ENCODE assay signal across 9 mouse cellular contexts in genomic region chr17:33941381-33941780, GRCm38 (mm10). TPM values are rescaled to one million over a fixed set of nuclear protein-coding genes. Genes with fewer than 3 reads are reported as not detected.
A peak's percentile ranks its signal among the peaks of the same experiment; 100 is the strongest.
DNase-seq lines count a peak whose midpoint lies in the region; ATAC-seq and TF ChIP-seq lines count a peak whose summit lies in the region.
"Had no signal": no experiment of that assay in that cellular context is flagged by ENCODE, and none has a peak within 500 bp of the region (broad histone marks: within the 10 kb centered on the region; RNA-seq: fewer than 3 reads in every experiment).

No protein-coding gene starts in this region.

- H3K36me3 ChIP-seq in lung, embryonic 14.5 days (ENCODE audit: insufficient read depth), result peaks cover 50% of the 10 kb centered on the region
- H3K36me3 ChIP-seq in embryonic facial prominence, embryonic 15.5 days, result peaks cover 54% of the 10 kb centered on the region
- H3K36me3 ChIP-seq in intestine, embryonic 15.5 days, result peaks cover 28% of the 10 kb centered on the region
- peaks cover 51% of the 10 kb centered on the region for H3K36me3 ChIP-seq in neural tube, embryonic 12.5 days

- H3K9ac ChIP-seq in lung, embryonic 14.5 days, result peak overlapping the region; percentile 62
- H3K9ac ChIP-seq in embryonic facial prominence, embryonic 15.5 days, result peak overlapping the region; percentile 87
- H3K9ac ChIP-seq in intestine, embryonic 15.5 days, result peak overlapping the region; percentile 69
- peak overlapping the region; percentile 76 for H3K9ac ChIP-seq in neural tube, embryonic 12.5 days

- 49% methylated on average over 19 of the region's 19 CpGs for WGBS in lung, embryonic 14.5 days
- 60% methylated on average over 19 of the region's 19 CpGs for WGBS in embryonic facial prominence, embryonic 15.5 days
- 53% methylated on average over 19 of the region's 19 CpGs for WGBS in intestine, embryonic 15.5 days
- 56% methylated on average over 19 of the region's 19 CpGs for WGBS in neural tube, embryonic 12.5 days

- intact Hi-C loops in left cerebral cortex, postnatal 14 days (cut with DNase I), result no loop called here

- no peaks in the 10 kb centered on the region for H3K27me3 ChIP-seq in lung, embryonic 14.5 days (ENCODE audit: insufficient read depth, low read length)
- no peaks in the 10 kb centered on the region for H3K27me3 ChIP-seq in embryonic facial prominence, embryonic 15.5 days
- no peaks in the 10 kb centered on the region for H3K27me3 ChIP-seq in intestine, embryonic 15.5 days (replicated peaks)
- H3K27me3 ChIP-seq in neural tube, embryonic 12.5 days (replicated peaks), result no peaks in the 10 kb centered on the region

- H3K4me1 ChIP-seq in lung, embryonic 14.5 days (ENCODE audit: insufficient read depth), result no peaks in the 10 kb centered on the region
- H3K4me1 ChIP-seq in embryonic facial prominence, embryonic 15.5 days, result peaks cover 23% of the 10 kb centered on the region
- H3K4me1 ChIP-seq in intestine, embryonic 15.5 days (replicated peaks), result peaks cover 22% of the 10 kb centered on the region
- peaks cover 28% of the 10 kb centered on the region for H3K4me1 ChIP-seq in neural tube, embryonic 12.5 days

- H3K4me2 ChIP-seq in lung, embryonic 14.5 days, result peak overlapping the region; percentile 95
- H3K4me2 ChIP-seq in embryonic facial prominence, embryonic 15.5 days (replicated peaks), result peak overlapping the region; percentile 94
- H3K4me2 ChIP-seq in intestine, embryonic 15.5 days (replicated peaks), result peak overlapping the region; percentile 93
- H3K4me2 ChIP-seq in neural tube, embryonic 12.5 days (replicated peaks), result peak overlapping the region; percentile 99

- ATAC-seq in lung, embryonic 14.5 days (ENCODE audit: insufficient read depth), result no peak
- no peak for ATAC-seq in embryonic facial prominence, embryonic 15.5 days (ENCODE audit: insufficient number of reproducible peaks, low FRiP score, low TSS enrichment, low read depth)
- no peak for ATAC-seq in intestine, embryonic 15.5 days
- ATAC-seq in neural tube, embryonic 12.5 days (ENCODE audit: low FRiP score, low read depth), result no peak

- DNase-seq in lung, embryonic 14.5 days, result no peak
- DNase-seq in lung, postnatal 36 days, result no peak
- DNase-seq in left cerebral cortex, postnatal 14 days (ENCODE audit: low spot score in 2 of 2), result no peak
- DNase-seq in thymus, postnatal 0 days (ENCODE audit: low spot score), result no peak
- no peak for DNase-seq in ovary, adult 18-20 months (ENCODE audit: low spot score)
- DNase-seq: kidney, adult 9 months had no signal

- H3K27ac ChIP-seq in lung, embryonic 14.5 days (ENCODE audit: low read depth), result no peak overlapping the region
- no peak overlapping the region for H3K27ac ChIP-seq in embryonic facial prominence, embryonic 15.5 days (replicated peaks)
- no peak overlapping the region for H3K27ac ChIP-seq in intestine, embryonic 15.5 days
- H3K27ac ChIP-seq in neural tube, embryonic 12.5 days, result no peak overlapping the region

- H3K4me3 ChIP-seq in lung, embryonic 14.5 days (ENCODE audit: low read depth, low read length), result peak overlapping the region; percentile 83
- peak overlapping the region; percentile 89 for H3K4me3 ChIP-seq in embryonic facial prominence, embryonic 15.5 days (replicated peaks)
- peak overlapping the region; percentile 83 for H3K4me3 ChIP-seq in intestine, embryonic 15.5 days (replicated peaks)
- H3K4me3 ChIP-seq in neural tube, embryonic 12.5 days, result peak overlapping the region; percentile 89

- TF ChIP-seq CTCF in lung, embryonic 14.5 days (IDR thresholded peaks at IDR 0.05; ENCODE audit: low read depth), result no peak

- H3K9me3 ChIP-seq in lung, embryonic 14.5 days (ENCODE audit: low read depth, low read length), result no peaks in the 10 kb centered on the region
- H3K9me3 ChIP-seq in embryonic facial prominence, embryonic 15.5 days (replicated peaks), result no peaks in the 10 kb centered on the region
- no peaks in the 10 kb centered on the region for H3K9me3 ChIP-seq in intestine, embryonic 15.5 days
- H3K9me3 ChIP-seq in neural tube, embryonic 12.5 days, result no peaks in the 10 kb centered on the region

RNA-seq across cellular contexts. Expression of gene Wdr46, which starts 0.9 kb away (rescaled TPM):
- polyA plus RNA-seq in lung, embryonic 14.5 days (2014; fragmentation: Nextera tagmentation; extraction: Ambion mirVana), result 29.5 and 37.2 TPM in 2 replicates
- 36.2 and 36.5 TPM in 2 replicates for polyA plus RNA-seq in embryonic facial prominence, embryonic 15.5 days (2015; fragmentation: Nextera tagmentation; extraction: Ambion mirVana)
- polyA plus RNA-seq in intestine, embryonic 15.5 days (2015; fragmentation: Nextera tagmentation; extraction: Ambion mirVana), result 37.1 and 38.5 TPM in 2 replicates
- 38.4 and 39.7 TPM in 2 replicates for polyA plus RNA-seq in neural tube, embryonic 12.5 days (2016; fragmentation: Nextera tagmentation; extraction: Ambion mirVana)
- total RNA-seq in left cerebral cortex, postnatal 14 days (2021), result 10 to 100 TPM; 14.1 to 17.2 TPM
- polyA plus RNA-seq in thymus, postnatal 0 days (2015; fragmentation: Nextera tagmentation; extraction: Ambion mirVana), result 20.6 and 25.5 TPM in 2 replicates

RNA-seq across cellular contexts. Expression of gene Pfdn6, which starts 1.2 kb away (rescaled TPM):
- polyA plus RNA-seq in lung, embryonic 14.5 days (2014; fragmentation: Nextera tagmentation; extraction: Ambion mirVana), result 142 and 145 TPM in 2 replicates
- 145 and 163 TPM in 2 replicates for polyA plus RNA-seq in embryonic facial prominence, embryonic 15.5 days (2015; fragmentation: Nextera tagmentation; extraction: Ambion mirVana)
- polyA plus RNA-seq in intestine, embryonic 15.5 days (2015; fragmentation: Nextera tagmentation; extraction: Ambion mirVana), result 153 and 159 TPM in 2 replicates
- 184 and 191 TPM in 2 replicates for polyA plus RNA-seq in neural tube, embryonic 12.5 days (2016; fragmentation: Nextera tagmentation; extraction: Ambion mirVana)
- 10 to 100 TPM; 88.3 to 99.4 TPM for total RNA-seq in left cerebral cortex, postnatal 14 days (2021)
- polyA plus RNA-seq in thymus, postnatal 0 days (2015; fragmentation: Nextera tagmentation; extraction: Ambion mirVana), result 218 and 225 TPM in 2 replicates

RNA-seq across cellular contexts. Expression of gene B3galt4, which starts 9.9 kb away (rescaled TPM):
- 2.3 and 2.6 TPM in 2 replicates for polyA plus RNA-seq in lung, embryonic 14.5 days (2014; fragmentation: Nextera tagmentation; extraction: Ambion mirVana)
- 6.0 and 8.5 TPM in 2 replicates for polyA plus RNA-seq in embryonic facial prominence, embryonic 15.5 days (2015; fragmentation: Nextera tagmentation; extraction: Ambion mirVana)
- 9.8 TPM in 2 replicates for polyA plus RNA-seq in intestine, embryonic 15.5 days (2015; fragmentation: Nextera tagmentation; extraction: Ambion mirVana)
- 7.9 and 8.3 TPM in 2 replicates for polyA plus RNA-seq in neural tube, embryonic 12.5 days (2016; fragmentation: Nextera tagmentation; extraction: Ambion mirVana)
- total RNA-seq in left cerebral cortex, postnatal 14 days (2021), result 1 to 10 TPM; 5.6 to 8.1 TPM
- polyA plus RNA-seq in thymus, postnatal 0 days (2015; fragmentation: Nextera tagmentation; extraction: Ambion mirVana), result 13.3 and 15.8 TPM in 2 replicates

RNA-seq across cellular contexts. Expression of gene Rgl2, which starts 12.0 kb away (rescaled TPM):
- 38.2 and 49.1 TPM in 2 replicates for polyA plus RNA-seq in lung, embryonic 14.5 days (2014; fragmentation: Nextera tagmentation; extraction: Ambion mirVana)
- 57.1 and 64.4 TPM in 2 replicates for polyA plus RNA-seq in embryonic facial prominence, embryonic 15.5 days (2015; fragmentation: Nextera tagmentation; extraction: Ambion mirVana)
- 29.2 and 32.9 TPM in 2 replicates for polyA plus RNA-seq in intestine, embryonic 15.5 days (2015; fragmentation: Nextera tagmentation; extraction: Ambion mirVana)
- polyA plus RNA-seq in neural tube, embryonic 12.5 days (2016; fragmentation: Nextera tagmentation; extraction: Ambion mirVana), result 64.3 and 68.1 TPM in 2 replicates
- total RNA-seq in left cerebral cortex, postnatal 14 days (2021), result 10 to 100 TPM; 65.1 to 68.3 TPM
- 37.5 and 42.3 TPM in 2 replicates for polyA plus RNA-seq in thymus, postnatal 0 days (2015; fragmentation: Nextera tagmentation; extraction: Ambion mirVana)

RNA-seq across cellular contexts. Expression of gene Vps52, which starts 14.2 kb away (rescaled TPM):
- polyA plus RNA-seq in lung, embryonic 14.5 days (2014; fragmentation: Nextera tagmentation; extraction: Ambion mirVana), result 34.2 and 34.8 TPM in 2 replicates
- polyA plus RNA-seq in embryonic facial prominence, embryonic 15.5 days (2015; fragmentation: Nextera tagmentation; extraction: Ambion mirVana), result 48.9 and 57.2 TPM in 2 replicates
- 44.0 and 47.4 TPM in 2 replicates for polyA plus RNA-seq in intestine, embryonic 15.5 days (2015; fragmentation: Nextera tagmentation; extraction: Ambion mirVana)
- polyA plus RNA-seq in neural tube, embryonic 12.5 days (2016; fragmentation: Nextera tagmentation; extraction: Ambion mirVana), result 66.0 and 66.5 TPM in 2 replicates
- 10 to 100 TPM; 80.3 to 83.6 TPM for total RNA-seq in left cerebral cortex, postnatal 14 days (2021)
- 43.6 and 46.1 TPM in 2 replicates for polyA plus RNA-seq in thymus, postnatal 0 days (2015; fragmentation: Nextera tagmentation; extraction: Ambion mirVana)
